Mouse (Mus musculus) stomach, embryonic 16.5 days (tissue): ENCODE results near the gene Rasgrf2. TPM values are rescaled to one million over a fixed set of nuclear protein-coding genes. Genes with fewer than 3 reads are reported as not detected.

Source experiments
- ATAC-seq: fragments of 200-750 bp; cut with Nextera tagmentation; 2 replicates; pipeline ENCODE4 v1.8.0; 2017; ENCODE audit warnings: moderate number of reproducible peaks, moderate TSS enrichment; ENCODE audit not compliant: insufficient read depth, low FRiP score
- H3K27ac ChIP-seq: fragments of 300-500 bp; sonication (generic); 2 replicates; pipeline ENCODE4 v1.5.1; 2014; ENCODE audit warnings: low read length
- H3K27me3 ChIP-seq: fragments of 300-500 bp; sonication (generic); 2 replicates; pipeline ENCODE4 v1.6.1; 2014; ENCODE audit warnings: low read length, control low read depth, mixed read lengths; ENCODE audit not compliant: control insufficient read depth, insufficient read depth
- H3K36me3 ChIP-seq: fragments of 300-500 bp; sonication (generic); 2 replicates; pipeline ENCODE4 v1.6.1; 2014; ENCODE audit warnings: low read length; ENCODE audit not compliant: control insufficient read depth, insufficient read depth
- H3K4me1 ChIP-seq: fragments of 300-500 bp; sonication (generic); 2 replicates; pipeline ENCODE4 v1.6.1; 2014; ENCODE audit warnings: low read length, control low read depth, mixed read lengths; ENCODE audit not compliant: control insufficient read depth, insufficient read depth
- H3K4me2 ChIP-seq: fragments of 300-500 bp; sonication (generic); 2 replicates; pipeline ENCODE4 v1.6.1; 2014; ENCODE audit warnings: low read depth, low read length, mixed read lengths
- H3K4me3 ChIP-seq: fragments of 300-500 bp; sonication (generic); replicated peaks from 2 replicates; pipeline ENCODE4 v1.5.1; 2014; ENCODE audit warnings: mild to moderate bottlenecking, low read length
- H3K9ac ChIP-seq: fragments of 300-500 bp; sonication (generic); 2 replicates; pipeline ENCODE4 v1.6.1; 2014; ENCODE audit warnings: low read length
- H3K9me3 ChIP-seq: fragments of 300-500 bp; sonication (generic); replicated peaks from 2 replicates; pipeline ENCODE4 v1.6.1; 2016; ENCODE audit warnings: low read length, control low read depth; ENCODE audit not compliant: control insufficient read depth
- WGBS: fragments of 180-500 bp; shearing (Covaris S2); extraction: QIAGEN DNeasy Blood & Tissue Kit; methylation state at CpG from one replicate; pipeline ENCODE4 v1.1.7; 2014; 5-methylcytosine and 5-hydroxymethylcytosine counted together
- polyA plus RNA-seq: library from polyadenylated mRNA; unstranded; fragments of >200 nt; fragmentation: Nextera tagmentation; extraction: Ambion mirVana; gene quantifications from 2 replicates; pipeline ENCODE4 v1.2.1, GENCODE M21; 2015

Rasgrf2 gene
- polyA plus RNA-seq, 1 experiment from 2014 or later, result 0.77 TPM

GRCm38 (mm10) chr13:92067831-92068230 lies 63.6 kb downstream of the Rasgrf2 start:
- Histone ChIP-seq H3K36me3 (no peaks in the 10 kb centered on the region), H3K4me1 (no peaks in the 10 kb centered on the region), H3K9me3 (no peaks in the 10 kb centered on the region), H3K27ac (no peak overlapping the region), H3K4me2 (no peak overlapping the region), H3K4me3 (no peak overlapping the region), H3K9ac (no peak overlapping the region), H3K27me3 (no peaks in the 10 kb centered on the region)
- WGBS, result 60% methylated on average over 2 of the region's 2 CpGs
- ATAC-seq, result no peak

DNA sequence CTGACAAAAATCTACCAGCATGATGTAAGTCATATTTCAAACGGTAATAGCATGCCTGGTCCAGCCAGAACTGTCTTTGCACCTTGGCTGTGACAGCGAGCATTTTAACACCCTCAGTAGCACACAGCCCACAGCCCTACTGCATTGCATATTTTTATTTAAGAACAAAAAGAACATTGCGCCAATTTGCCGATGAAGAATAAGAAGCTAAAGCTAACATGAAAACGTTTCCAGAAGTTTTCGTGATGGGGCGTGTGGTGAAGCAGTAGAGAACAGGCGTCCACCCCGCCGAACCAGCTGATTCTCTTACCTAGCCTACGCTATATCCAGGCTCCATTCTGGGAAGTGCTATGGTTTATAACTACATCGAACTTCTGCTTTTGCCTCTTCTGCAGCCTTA lies 77.7 kb downstream of the Rasgrf2 start:
- Histone ChIP-seq H3K4me2 (no peak overlapping the region), H3K9me3 (no peaks in the 10 kb centered on the region), H3K9ac (no peak overlapping the region), H3K4me1 (no peaks in the 10 kb centered on the region), H3K4me3 (no peak overlapping the region), H3K27ac (no peak overlapping the region), H3K27me3 (no peaks in the 10 kb centered on the region), H3K36me3 (no peaks in the 10 kb centered on the region)
- 91% methylated on average over 12 of the region's 12 CpGs for WGBS
- no peak for ATAC-seq

GRCm38 (mm10) chr13:92053001-92053400 lies 78.5 kb downstream of the Rasgrf2 start:
- 87% methylated on average over 3 of the region's 3 CpGs for WGBS
- no peak overlapping the region for H3K4me3 ChIP-seq
- no peaks in the 10 kb centered on the region for H3K36me3 ChIP-seq

GRCm38 (mm10) chr13:92051216-92051615 lies 80.2 kb downstream of the Rasgrf2 start:
- WGBS, result 70% methylated on average over 3 of the region's 3 CpGs
- H3K27me3 ChIP-seq, result no peaks in the 10 kb centered on the region
- H3K4me1 ChIP-seq, result no peaks in the 10 kb centered on the region
- H3K4me2 ChIP-seq, result no peak overlapping the region
- no peak overlapping the region for H3K27ac ChIP-seq
- no peak overlapping the region for H3K4me3 ChIP-seq
- no peak for ATAC-seq
- no peak overlapping the region for H3K9ac ChIP-seq
- H3K9me3 ChIP-seq, result no peaks in the 10 kb centered on the region
- no peaks in the 10 kb centered on the region for H3K36me3 ChIP-seq

More at GRCm38 (mm10) chr13:92053001-92053400, 78.5 kb downstream of the Rasgrf2 start:
- H3K27ac ChIP-seq, result no peak overlapping the region
- H3K4me2 ChIP-seq, result no peak overlapping the region
- no peaks in the 10 kb centered on the region for H3K9me3 ChIP-seq
- no peak overlapping the region for H3K9ac ChIP-seq
- no peak for ATAC-seq
- no peaks in the 10 kb centered on the region for H3K27me3 ChIP-seq
- no peaks in the 10 kb centered on the region for H3K4me1 ChIP-seq

DNA sequence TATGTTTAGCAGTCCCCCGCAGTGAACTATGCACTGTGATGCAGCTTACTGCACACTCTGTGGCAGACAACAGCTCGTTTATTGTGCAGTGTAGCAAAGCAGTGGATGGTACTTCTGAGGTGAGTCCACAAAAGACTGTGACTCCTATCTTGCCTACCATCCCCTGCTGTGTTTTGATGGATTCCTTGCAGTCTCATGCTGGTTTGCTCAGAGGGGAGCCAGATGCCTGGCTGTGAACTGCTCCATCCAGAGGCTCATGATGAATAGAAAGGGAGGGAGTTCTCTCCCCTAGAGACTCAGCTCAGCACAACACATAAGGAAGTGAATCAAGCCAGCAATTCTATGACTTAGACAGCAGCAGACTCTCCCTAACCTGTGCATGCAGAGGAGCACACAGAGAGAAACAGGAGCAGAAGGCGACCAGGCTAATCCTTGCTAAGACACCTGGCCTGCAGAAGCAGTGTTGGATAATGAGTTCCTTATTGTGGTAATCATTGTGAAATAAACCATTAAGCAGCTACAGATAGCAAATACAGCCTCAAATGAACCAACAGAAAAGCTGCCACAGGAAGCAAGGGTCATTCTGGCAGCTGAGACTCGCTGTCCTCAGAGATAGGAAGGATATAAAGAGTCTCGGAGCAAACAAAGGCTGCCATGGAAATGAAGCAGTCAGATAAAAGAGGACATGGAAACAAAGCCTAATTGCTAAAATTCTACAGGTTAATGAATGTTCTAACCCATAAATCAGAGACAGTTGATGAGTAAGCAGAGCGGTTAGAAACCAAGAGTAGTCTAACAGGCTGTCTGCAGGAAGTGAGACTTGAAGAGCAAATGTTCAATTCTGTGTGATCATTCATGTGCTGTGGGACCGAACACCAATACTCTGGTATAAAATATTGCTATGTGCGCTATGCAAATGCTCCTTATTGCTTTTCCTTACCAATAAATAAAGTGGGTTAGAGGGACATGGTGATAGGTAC lies 89.6 kb downstream of the Rasgrf2 start:
- Histone ChIP-seq H3K27ac (peak overlapping the region; percentile 33), H3K27me3 (no peaks in the 10 kb centered on the region), H3K4me2 (no peak overlapping the region), H3K4me1 (no peaks in the 10 kb centered on the region; the same call in 1 of the 2 replicates), H3K9ac (no peak overlapping the region), H3K9me3 (no peaks in the 10 kb centered on the region), H3K36me3 (no peaks in the 10 kb centered on the region), H3K4me3 (no peak overlapping the region)
- ATAC-seq, result peak; percentile 33; the same call in 1 of the 2 replicates
- WGBS, result 46% methylated on average over 8 of the region's 8 CpGs

DNA sequence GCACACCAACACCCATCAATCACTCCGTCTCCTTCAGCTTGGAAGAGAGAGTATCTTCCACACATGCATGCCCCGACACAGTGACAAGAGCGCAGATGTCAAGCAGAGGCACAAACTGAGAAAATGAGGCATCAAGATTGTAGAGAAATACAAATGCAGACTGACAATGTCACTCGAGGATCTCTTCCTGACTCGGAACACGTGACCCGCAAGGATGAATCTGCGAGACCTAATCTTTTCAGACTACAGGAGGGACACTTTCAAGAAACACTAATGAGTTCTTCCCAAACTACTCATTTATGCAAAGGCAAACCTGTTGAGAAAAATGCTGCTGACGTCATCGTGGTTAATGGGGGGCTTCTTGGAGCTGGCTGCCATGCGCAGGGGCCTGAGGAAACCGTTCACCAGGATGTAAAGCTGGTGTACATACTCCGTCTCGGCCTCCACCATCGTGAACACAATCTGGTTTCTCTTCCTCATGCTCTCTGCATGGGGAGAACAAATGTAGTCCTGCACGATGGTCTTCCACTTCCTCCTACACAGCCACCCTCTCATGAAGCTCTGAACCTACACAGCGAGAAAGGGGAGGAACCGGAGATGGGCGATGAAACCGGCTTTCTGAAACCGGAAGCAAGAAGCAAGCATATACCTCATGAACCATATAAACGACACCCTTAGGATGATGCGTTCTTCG lies 100.9 kb downstream of the Rasgrf2 start:
- no peaks in the 10 kb centered on the region for H3K36me3 ChIP-seq
- no peak overlapping the region for H3K27ac ChIP-seq
- 88% methylated on average over 24 of the region's 24 CpGs for WGBS
- H3K9ac ChIP-seq, result no peak overlapping the region
- H3K4me2 ChIP-seq, result no peak overlapping the region
- H3K4me1 ChIP-seq, result no peaks in the 10 kb centered on the region
- H3K4me3 ChIP-seq, result no peak overlapping the region
- no peaks in the 10 kb centered on the region for H3K27me3 ChIP-seq
- ATAC-seq, result no peak
- no peaks in the 10 kb centered on the region for H3K9me3 ChIP-seq

DNA sequence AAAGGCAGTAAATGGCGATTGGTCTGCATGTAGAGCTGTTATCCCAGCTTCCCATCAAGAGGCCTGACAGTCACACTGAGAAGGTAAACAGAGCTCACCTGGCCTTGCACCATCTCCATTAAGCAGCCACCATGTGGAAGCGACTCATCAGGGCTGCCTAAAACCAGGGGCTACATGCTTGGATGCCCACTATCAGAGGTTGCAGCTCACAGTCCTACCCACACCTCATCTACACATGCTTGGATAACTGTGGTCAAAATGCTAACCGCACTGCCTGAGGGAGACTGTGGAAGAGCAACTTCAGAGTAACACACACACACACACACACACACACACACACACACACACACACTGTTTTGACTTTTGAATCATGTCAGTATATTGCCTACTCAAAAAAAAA lies 101.8 kb downstream of the Rasgrf2 start:
- no peaks in the 10 kb centered on the region for H3K4me1 ChIP-seq
- no peak for ATAC-seq
- no peak overlapping the region for H3K4me3 ChIP-seq
- H3K9ac ChIP-seq, result no peak overlapping the region
- H3K9me3 ChIP-seq, result no peaks in the 10 kb centered on the region
- 84% methylated on average over 3 of the region's 3 CpGs for WGBS
- no peak overlapping the region for H3K27ac ChIP-seq
- no peak overlapping the region for H3K4me2 ChIP-seq
- H3K27me3 ChIP-seq, result no peaks in the 10 kb centered on the region
- H3K36me3 ChIP-seq, result no peaks in the 10 kb centered on the region

DNA sequence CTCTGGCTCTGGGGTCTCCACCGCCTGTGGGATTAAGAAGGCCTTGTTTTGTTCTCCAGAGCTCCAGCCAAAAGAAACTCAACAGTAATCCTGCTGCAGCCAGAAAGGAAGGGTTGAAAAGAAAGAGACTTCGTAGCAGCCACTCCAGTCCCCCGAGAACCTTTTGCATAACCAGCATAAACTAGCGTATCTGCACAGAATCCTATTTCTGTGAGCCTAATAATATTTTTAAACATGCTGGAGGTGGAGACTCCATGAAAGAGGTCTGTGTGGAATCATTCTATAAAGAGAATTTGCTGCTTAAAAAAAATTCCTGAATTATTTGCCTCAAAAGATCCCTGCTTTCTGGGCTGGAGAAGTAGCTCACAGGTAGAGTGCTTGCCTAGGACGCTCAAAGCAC lies 103.5 kb downstream of the Rasgrf2 start:
- Histone ChIP-seq H3K4me3 (no peak overlapping the region), H3K27ac (no peak overlapping the region), H3K36me3 (no peaks in the 10 kb centered on the region), H3K4me2 (no peak overlapping the region), H3K27me3 (no peaks in the 10 kb centered on the region), H3K9ac (no peak overlapping the region), H3K9me3 (no peaks in the 10 kb centered on the region), H3K4me1 (no peaks in the 10 kb centered on the region)
- 91% methylated on average over 5 of the region's 5 CpGs for WGBS
- ATAC-seq, result no peak

GRCm38 (mm10) chr13:92026651-92027050 lies 104.8 kb downstream of the Rasgrf2 start:
- Histone ChIP-seq H3K9ac (no peak overlapping the region), H3K27ac (no peak overlapping the region), H3K36me3 (no peaks in the 10 kb centered on the region), H3K4me2 (no peak overlapping the region), H3K9me3 (no peaks in the 10 kb centered on the region), H3K27me3 (no peaks in the 10 kb centered on the region), H3K4me3 (no peak overlapping the region), H3K4me1 (no peaks in the 10 kb centered on the region)
- no peak for ATAC-seq
- WGBS, result 65% methylated on average over 2 of the region's 2 CpGs
